Mouse (Mus musculus): ENCODE measurements at regions not wholly inside any gene's neighbourhood (a gene's known extent, or its start where the extent isn't known, plus 50 kb on each side); places are given as distances from the start of the nearest gene placed in this dataset.

GRCm38 (mm10) chr14:71159556-71159955 is 559.9 kb upstream of the Fam160b2 start:
- TF ChIP-seq HCFC1 (IDR thresholded peaks at IDR 0.05; ENCODE audit: borderline replicate concordance, insufficient read depth, low read length) (no peak), ZC3H11A (IDR thresholded peaks at IDR 0.05; ENCODE audit: borderline replicate concordance, low read depth, low read length) (no peak), ZNF384 (IDR thresholded peaks at IDR 0.05; ENCODE audit: low read depth, low read length) (no peak), CHD2 (IDR thresholded peaks at IDR 0.05; ENCODE audit: low read depth, low read length) (no peak)
